Mouse (Mus musculus): ENCODE results near the gene Cbx2. TPM values are rescaled to one million over a fixed set of nuclear protein-coding genes. Genes with fewer than 3 reads are reported as not detected.

The Cbx2 gene
- total and polyA plus RNA-seq, 3 experiments: 13.1 to 13.3 TPM; not detected in 1

DNA sequence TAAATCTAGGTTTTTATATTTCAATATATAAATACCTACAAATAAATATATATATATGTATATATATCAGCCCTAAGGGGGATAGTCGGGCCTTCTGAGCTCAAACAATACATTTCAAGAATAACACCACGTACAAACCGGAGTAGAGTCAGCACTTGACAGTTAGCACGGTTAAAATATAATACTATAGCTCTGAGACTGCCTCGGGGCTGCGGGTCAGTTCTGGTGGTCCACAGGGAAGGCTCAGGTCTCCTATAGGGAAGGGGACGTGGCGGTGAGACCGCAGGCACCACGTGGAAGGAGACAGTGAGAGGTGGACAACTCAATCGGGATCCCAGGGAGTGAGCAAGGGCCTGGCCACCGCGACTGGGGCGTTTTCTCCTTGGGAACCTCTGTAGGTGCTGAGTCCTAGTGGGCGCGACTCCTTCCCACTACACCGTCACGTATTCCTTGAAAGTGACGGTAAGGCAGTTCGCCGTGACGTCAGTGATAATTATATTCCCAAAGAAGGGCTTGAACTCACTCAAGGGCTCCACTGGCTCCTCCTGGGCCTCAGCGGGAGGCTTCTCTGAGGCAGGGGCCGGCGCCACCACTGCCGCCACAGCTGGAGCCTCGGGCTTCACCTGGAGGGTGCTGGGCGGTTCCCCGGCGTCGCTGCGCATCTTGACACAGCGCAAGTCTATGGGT lies 57.8 kb downstream of the Cbx2 start:
- Histone ChIP-seq H3K9ac (ENCODE audit: control insufficient read depth, low read depth, low read length, poor library complexity, severe bottlenecking) (no peak overlapping the region), H3K9me3 (replicated peaks; ENCODE audit: insufficient read depth, low read length) (no peaks in the 10 kb centered on the region), H3K4me1 (ENCODE audit: control insufficient read depth in 1 of 2, insufficient read depth in 2 of 2, low read length in 2 of 2) (peaks cover 0 to 10% of the 10 kb centered on the region in 2 experiments; a peak in 1 of 4 replicates), H3K27me3 (ENCODE audit: control insufficient read depth in 1 of 2, insufficient read depth in 2 of 2, low read length in 2 of 2) (no peaks in the 10 kb centered on the region), H3K4me3 (ENCODE audit: control insufficient read depth in 1 of 2, insufficient read depth in 1 of 2, low read depth in 2 of 2, low read length in 2 of 2) (no peak overlapping the region), H3K27ac (ENCODE audit: control insufficient read depth, low read depth, low read length) (no peak overlapping the region), H3K36me3 (ENCODE audit: control insufficient read depth in 1 of 2, insufficient read depth in 2 of 2, low read length in 2 of 2) (peaks cover 3 to 7% of the 10 kb centered on the region in 2 experiments; a peak in 3 of 4 replicates), H3K79me2 (ENCODE audit: control insufficient read depth, insufficient read depth, low read length, poor library complexity) (peaks cover 19% of the 10 kb centered on the region)
- DNase-seq (ENCODE audit: low read depth, low spot score): no peak
- TF ChIP-seq SMC3 (IDR thresholded peaks at IDR 0.05; ENCODE audit: low read depth, low read length) (no peak), GATA1 (IDR thresholded peaks at IDR 0.05; ENCODE audit: low read depth, low read length) (no peak)

Other genes with a start within 250 kb of the Cbx2 start
- not detected in 2 replicates for gene Rbfox3, start 111.4 kb upstream of the Cbx2 start, total RNA-seq (2012; rRNA removed)
- gene Rbfox3, start 111.4 kb upstream of the Cbx2 start, polyA plus RNA-seq (2012; ENCODE audit: insufficient read depth in 1 of 2, insufficient read length in 2 of 2, low read depth in 1 of 2, low replicate concordance in 2 of 2, missing spikeins in 1 of 2): not detected
- not detected in 2 replicates for gene Enpp7, start 34.8 kb upstream of the Cbx2 start, total RNA-seq (2012; rRNA removed)
- not detected for gene Enpp7, start 34.8 kb upstream of the Cbx2 start, polyA plus RNA-seq (2012; ENCODE audit: insufficient read depth in 1 of 2, insufficient read length in 2 of 2, low read depth in 1 of 2, low replicate concordance in 2 of 2, missing spikeins in 1 of 2)
- gene Cbx8, start 18.0 kb downstream of the Cbx2 start, total RNA-seq (2012; rRNA removed): 5.3 and 5.7 TPM in 2 replicates
- 10 to 100 TPM in 1 of 2 experiments, not detected in 1; 11.3 TPM for gene Cbx8, start 18.0 kb downstream of the Cbx2 start, polyA plus RNA-seq (2012; ENCODE audit: insufficient read depth in 1 of 2, insufficient read length in 2 of 2, low read depth in 1 of 2, low replicate concordance in 2 of 2, missing spikeins in 1 of 2)
- gene Cbx4, start 63.3 kb downstream of the Cbx2 start, total RNA-seq (2012; rRNA removed): 8.0 and 8.1 TPM in 2 replicates
- gene Cbx4, start 63.3 kb downstream of the Cbx2 start, polyA plus RNA-seq (2012; ENCODE audit: insufficient read depth in 1 of 2, insufficient read length in 2 of 2, low read depth in 1 of 2, low replicate concordance in 2 of 2, missing spikeins in 1 of 2): 10 to 100 TPM in 1 of 2 experiments, not detected in 1; 22.6 TPM
- 12.0 and 13.6 TPM in 2 replicates for gene Tbc1d16, start 205.5 kb downstream of the Cbx2 start, total RNA-seq (2012; rRNA removed)
- 10 to 100 TPM in 1 of 2 experiments, not detected in 1; 19.2 TPM for gene Tbc1d16, start 205.5 kb downstream of the Cbx2 start, polyA plus RNA-seq (2012; ENCODE audit: insufficient read depth in 1 of 2, insufficient read length in 2 of 2, low read depth in 1 of 2, low replicate concordance in 2 of 2, missing spikeins in 1 of 2)
- gene Ccdc40, start 205.6 kb downstream of the Cbx2 start, total RNA-seq (2012; rRNA removed): 0.46 and 0.92 TPM in 2 replicates
- gene Ccdc40, start 205.6 kb downstream of the Cbx2 start, polyA plus RNA-seq (2012; ENCODE audit: insufficient read depth in 1 of 2, insufficient read length in 2 of 2, low read depth in 1 of 2, low replicate concordance in 2 of 2, missing spikeins in 1 of 2): 1 to 10 TPM in 1 of 2 experiments, not detected in 1; 1.9 TPM
- gene Gaa, start 244.9 kb downstream of the Cbx2 start, total RNA-seq (2012; rRNA removed): 51.4 and 54.1 TPM in 2 replicates
- 10 to 100 TPM in 1 of 2 experiments, not detected in 1; 85.6 TPM for gene Gaa, start 244.9 kb downstream of the Cbx2 start, polyA plus RNA-seq (2012; ENCODE audit: insufficient read depth in 1 of 2, insufficient read length in 2 of 2, low read depth in 1 of 2, low replicate concordance in 2 of 2, missing spikeins in 1 of 2)